Mouse (Mus musculus) hindbrain, embryonic 11.5 days (tissue): ENCODE results near the gene Fblim1. TPM values are rescaled to one million over a fixed set of nuclear protein-coding genes. Genes with fewer than 3 reads are reported as not detected.

Experiments
- ATAC-seq: fragments of 200-750 bp; cut with Nextera tagmentation; 2 replicates; pipeline ENCODE4 v1.8.0; 2017; ENCODE audit warnings: mild to moderate bottlenecking, moderate TSS enrichment, moderate library complexity; ENCODE audit not compliant: low FRiP score
- DNase-seq: peaks from one replicate; pipeline ENCODE4 v3.0.0-alpha.2; 2015; ENCODE audit warnings: low spot score
- H3K27ac ChIP-seq: fragments of 300-500 bp; sonication (generic); 2 replicates; pipeline ENCODE4 v1.5.1; 2014; ENCODE audit warnings: mild to moderate bottlenecking, low read depth, low read length
- H3K27me3 ChIP-seq: fragments of 300-500 bp; sonication (generic); 2 replicates; pipeline ENCODE4 v1.6.1; 2014; ENCODE audit warnings: mild to moderate bottlenecking, low read length, moderate library complexity, mixed read lengths; ENCODE audit not compliant: control insufficient read depth, insufficient read depth
- H3K36me3 ChIP-seq: fragments of 300-500 bp; sonication (generic); 2 replicates; pipeline ENCODE4 v1.6.1; 2014; ENCODE audit warnings: mild to moderate bottlenecking, low read length, moderate library complexity, mixed read lengths; ENCODE audit not compliant: control insufficient read depth, insufficient read depth
- H3K4me1 ChIP-seq: fragments of 300-500 bp; sonication (generic); replicated peaks from 2 replicates; pipeline ENCODE4 v1.6.1; 2014; ENCODE audit warnings: low read length, mixed read lengths; ENCODE audit not compliant: control insufficient read depth, insufficient read depth
- H3K4me2 ChIP-seq: fragments of 300-500 bp; sonication (generic); replicated peaks from 2 replicates; pipeline ENCODE4 v1.6.1; 2014; ENCODE audit warnings: mild to moderate bottlenecking, low read depth, low read length
- H3K4me3 ChIP-seq: fragments of 300-500 bp; sonication (generic); 2 replicates; pipeline ENCODE4 v1.5.1; 2014; ENCODE audit warnings: low read depth, low read length
- H3K9ac ChIP-seq: fragments of 300-500 bp; sonication (generic); 2 replicates; pipeline ENCODE4 v1.6.1; 2014; ENCODE audit warnings: low read depth, low read length
- H3K9me3 ChIP-seq: fragments of 300-500 bp; sonication (generic); 2 replicates; pipeline ENCODE4 v1.6.1; 2016; ENCODE audit warnings: low read length; ENCODE audit not compliant: control insufficient read depth
- WGBS: fragments of 180-500 bp; shearing (Covaris S2); extraction: QIAGEN DNeasy Blood & Tissue Kit; methylation state at CpG from one replicate; pipeline ENCODE4 v1.1.7; 2014; 5-methylcytosine and 5-hydroxymethylcytosine counted together
- polyA plus RNA-seq: library from polyadenylated mRNA; unstranded; fragments of >200 nt; fragmentation: Nextera tagmentation; extraction: Ambion mirVana; gene quantifications from 2 replicates; pipeline ENCODE4 v1.2.1, GENCODE M21; 2014

Gene Fblim1
- polyA plus RNA-seq, 1 experiment from 2014 or later = 31.1 TPM

DNA sequence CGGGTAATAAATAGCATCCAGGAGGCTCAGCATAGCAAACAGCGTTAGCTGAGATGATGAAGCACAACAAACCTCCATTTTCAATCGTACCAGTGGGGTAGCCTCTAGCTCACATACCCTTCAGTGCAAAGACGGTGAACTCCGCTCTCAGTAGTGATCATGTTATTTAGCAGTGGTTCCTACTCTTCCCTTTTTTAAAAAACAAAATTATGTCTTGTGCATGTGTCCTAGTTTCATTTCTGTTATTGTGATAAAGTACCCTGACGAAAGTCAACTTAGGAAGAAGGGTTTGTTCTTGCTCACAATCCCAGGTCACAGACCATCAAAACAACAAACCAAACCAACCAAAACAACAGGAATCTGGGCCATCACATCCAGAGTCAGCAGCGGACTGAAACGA is 40.1 kb upstream of the Fblim1 start:
- Histone ChIP-seq H3K4me3 (no peak overlapping the region), H3K27me3 (no peaks in the 10 kb centered on the region), H3K4me2 (no peak overlapping the region), H3K9me3 (no peaks in the 10 kb centered on the region), H3K9ac (no peak overlapping the region), H3K4me1 (no peaks in the 10 kb centered on the region), H3K36me3 (no peaks in the 10 kb centered on the region), H3K27ac (no peak overlapping the region)
- DNase-seq (no peak), ATAC-seq (no peak)
- WGBS = 95% methylated on average over 8 of the region's 8 CpGs

DNA sequence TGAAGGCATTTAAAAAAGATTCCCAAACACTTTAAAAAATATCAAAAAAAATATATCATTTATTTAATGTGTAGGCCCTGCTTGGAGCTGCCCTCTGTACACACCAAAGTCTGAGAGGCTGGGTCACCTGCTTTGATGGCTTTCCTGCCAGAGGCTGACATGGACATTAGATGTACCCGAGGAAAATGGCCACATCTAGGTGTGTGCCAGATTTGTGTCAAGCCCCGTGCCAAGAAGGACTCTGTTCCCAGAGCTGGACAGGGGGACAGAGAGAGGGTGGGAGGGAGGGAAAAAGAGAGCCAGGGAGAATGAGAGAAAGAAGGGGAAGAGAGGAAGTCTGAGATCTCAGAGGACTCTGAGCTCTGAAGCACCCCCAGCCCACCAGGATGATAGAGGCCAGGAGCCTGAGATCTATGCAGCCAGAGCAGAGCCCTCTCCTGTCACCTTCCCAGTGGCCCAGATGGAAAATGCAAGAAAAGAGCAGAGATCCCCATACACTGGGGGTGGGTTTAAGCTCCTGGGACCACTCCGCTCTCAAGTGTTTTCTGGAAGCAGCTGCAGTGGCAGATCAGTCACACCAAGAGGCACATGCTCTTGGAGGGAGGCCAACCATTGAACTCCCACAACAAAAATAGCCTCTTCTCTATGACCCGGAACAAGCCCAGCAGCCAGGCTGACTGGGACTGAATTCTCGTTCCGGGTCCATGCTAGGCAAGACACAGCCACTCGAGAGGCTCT is 37.4 kb upstream of the Fblim1 start:
- Histone ChIP-seq H3K4me2 (no peak overlapping the region), H3K9me3 (no peaks in the 10 kb centered on the region), H3K27me3 (no peaks in the 10 kb centered on the region), H3K4me3 (no peak overlapping the region), H3K4me1 (no peaks in the 10 kb centered on the region), H3K27ac (no peak overlapping the region), H3K9ac (no peak overlapping the region), H3K36me3 (no peaks in the 10 kb centered on the region)
- ATAC-seq (no peak), DNase-seq (no peak)
- 75% methylated on average over 7 of the region's 7 CpGs for WGBS

DNA sequence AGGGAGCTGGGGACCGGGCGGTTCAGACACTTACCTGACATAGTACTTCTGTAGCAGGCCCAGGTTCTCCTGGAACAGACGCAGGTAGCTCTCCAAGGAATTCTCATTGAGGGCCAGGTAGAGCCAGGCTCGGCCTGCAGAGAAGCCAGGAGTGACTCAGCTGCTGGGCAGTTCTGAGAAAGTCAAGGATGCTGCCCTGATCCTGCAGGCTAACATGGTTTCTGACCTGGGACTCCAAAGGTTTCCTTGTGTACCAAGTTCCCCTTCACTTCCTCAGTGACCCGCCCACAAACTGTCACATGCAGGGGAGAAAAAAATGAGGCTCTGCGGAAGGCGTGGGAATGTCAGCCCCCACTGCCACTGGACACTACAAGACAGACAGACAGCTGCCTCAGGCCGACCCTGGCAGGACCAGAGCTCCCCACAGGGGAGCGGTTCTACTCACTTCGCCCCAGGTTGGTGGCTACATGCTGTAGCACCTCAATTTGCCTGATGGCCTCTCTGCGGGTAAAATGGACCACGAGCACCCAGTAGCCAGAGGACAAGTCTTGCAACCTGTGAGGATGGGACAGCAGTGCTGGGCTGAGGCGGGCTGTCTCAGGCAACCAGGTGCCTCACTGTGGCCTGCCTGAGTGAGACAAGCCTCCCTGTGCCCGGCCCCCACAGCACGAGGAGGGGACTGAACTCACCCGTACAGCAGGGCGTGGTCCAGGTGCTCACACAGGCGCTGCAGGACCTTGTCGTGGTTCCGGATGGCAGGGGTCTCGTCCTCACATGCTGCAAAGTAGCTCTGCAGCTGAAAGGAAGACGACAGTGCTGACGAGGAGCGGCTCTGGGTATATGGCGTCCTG is 36.3 kb upstream of the Fblim1 start:
- H3K9me3 ChIP-seq = no peaks in the 10 kb centered on the region
- H3K36me3 ChIP-seq = 0 out of 2 replicates have a peak, but pooled peaks cover 2% of the 10 kb centered on the region
- no peak overlapping the region for H3K4me2 ChIP-seq
- no peaks in the 10 kb centered on the region for H3K4me1 ChIP-seq
- 90% methylated on average over 25 of the region's 25 CpGs for WGBS
- no peaks in the 10 kb centered on the region for H3K27me3 ChIP-seq
- ATAC-seq (no peak), DNase-seq (no peak)
- no peak overlapping the region for H3K27ac ChIP-seq
- no peak overlapping the region for H3K4me3 ChIP-seq
- no peak overlapping the region for H3K9ac ChIP-seq

DNA sequence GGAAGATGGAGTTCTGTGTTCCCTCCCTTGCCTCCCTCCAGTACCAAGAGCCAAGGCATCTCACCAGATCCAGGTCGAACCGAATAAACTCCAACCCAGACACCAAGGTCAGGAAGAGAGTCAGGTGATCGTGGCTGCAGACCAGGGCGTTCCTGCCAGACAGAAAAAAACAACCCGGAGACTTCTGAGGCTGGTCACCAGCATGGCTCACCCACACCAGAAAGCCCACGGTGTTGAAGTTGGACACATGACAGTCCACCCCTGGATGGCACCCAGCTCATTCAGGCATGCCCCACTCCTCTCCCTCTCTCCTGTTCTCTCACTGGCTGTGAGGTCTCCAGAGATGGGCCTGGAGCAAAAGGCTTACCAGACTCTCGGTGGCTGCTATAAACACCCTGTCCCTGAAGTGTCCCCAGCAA is 35.5 kb upstream of the Fblim1 start:
- H3K27me3 ChIP-seq = no peaks in the 10 kb centered on the region
- no peaks in the 10 kb centered on the region for H3K4me1 ChIP-seq
- H3K9me3 ChIP-seq = no peaks in the 10 kb centered on the region
- 0 out of 2 replicates have a peak, but pooled peaks cover 2% of the 10 kb centered on the region for H3K36me3 ChIP-seq
- H3K9ac ChIP-seq = no peak overlapping the region
- ATAC-seq = no peak
- no peak overlapping the region for H3K4me3 ChIP-seq
- 96% methylated on average over 7 of the region's 7 CpGs for WGBS
- H3K4me2 ChIP-seq = no peak overlapping the region
- no peak for DNase-seq
- H3K27ac ChIP-seq = no peak overlapping the region

DNA sequence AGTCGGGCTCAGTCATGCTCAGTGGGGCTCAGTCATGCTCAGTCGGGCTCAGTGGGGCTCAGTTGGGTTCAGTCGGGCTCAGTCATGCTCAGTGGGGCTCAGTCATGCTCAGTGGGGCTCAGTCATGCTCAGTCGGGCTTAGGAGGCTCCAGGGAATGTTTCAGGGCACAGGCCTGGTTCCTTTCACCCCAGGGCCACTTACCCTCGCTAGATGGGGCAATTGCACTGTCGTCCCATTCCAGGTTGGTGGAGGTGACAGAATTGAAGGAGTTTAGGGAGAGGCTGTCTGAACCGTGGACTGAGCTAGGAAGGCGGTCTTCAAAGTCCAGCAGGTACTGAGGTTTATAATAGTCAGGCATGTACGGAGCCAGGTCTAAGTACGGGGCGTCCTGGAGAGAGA is 33.6 kb upstream of the Fblim1 start:
- Histone ChIP-seq H3K27ac (no peak overlapping the region), H3K4me2 (no peak overlapping the region), H3K4me1 (no peaks in the 10 kb centered on the region), H3K4me3 (no peak overlapping the region), H3K9me3 (no peaks in the 10 kb centered on the region), H3K9ac (no peak overlapping the region), H3K36me3 (peaks cover 2% of the 10 kb centered on the region; the same call in 1 of the 2 replicates), H3K27me3 (no peaks in the 10 kb centered on the region)
- DNase-seq (no peak), ATAC-seq (no peak)
- WGBS = 72% methylated on average over 11 of the region's 11 CpGs

DNA sequence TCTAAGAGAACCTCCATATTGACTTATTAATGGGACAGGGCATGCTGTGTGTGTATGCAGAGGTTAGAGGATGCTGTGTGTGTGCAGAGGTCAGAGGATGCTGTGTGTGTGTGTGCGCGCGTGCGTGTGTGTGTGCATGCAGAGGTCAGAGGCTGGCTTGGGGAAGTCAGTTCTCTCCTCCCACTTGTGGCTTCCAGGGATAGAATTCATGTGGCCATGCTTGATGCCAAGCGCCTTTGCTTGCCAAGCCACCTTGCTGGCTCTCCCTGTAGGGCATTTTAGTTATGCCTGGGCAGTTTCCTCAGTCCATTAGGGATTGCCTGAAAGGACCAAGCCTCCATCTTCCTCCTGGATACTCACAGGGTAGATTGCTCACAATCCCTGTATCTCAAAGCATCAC is 30.8 kb upstream of the Fblim1 start:
- no peak overlapping the region for H3K4me2 ChIP-seq
- no peak overlapping the region for H3K4me3 ChIP-seq
- no peaks in the 10 kb centered on the region for H3K27me3 ChIP-seq
- ATAC-seq (no peak), DNase-seq (no peak)
- no peaks in the 10 kb centered on the region for H3K9me3 ChIP-seq
- H3K36me3 ChIP-seq = peaks cover 12% of the 10 kb centered on the region
- no peaks in the 10 kb centered on the region for H3K4me1 ChIP-seq
- WGBS = 94% methylated on average over 5 of the region's 5 CpGs
- H3K27ac ChIP-seq = no peak overlapping the region
- H3K9ac ChIP-seq = no peak overlapping the region

DNA sequence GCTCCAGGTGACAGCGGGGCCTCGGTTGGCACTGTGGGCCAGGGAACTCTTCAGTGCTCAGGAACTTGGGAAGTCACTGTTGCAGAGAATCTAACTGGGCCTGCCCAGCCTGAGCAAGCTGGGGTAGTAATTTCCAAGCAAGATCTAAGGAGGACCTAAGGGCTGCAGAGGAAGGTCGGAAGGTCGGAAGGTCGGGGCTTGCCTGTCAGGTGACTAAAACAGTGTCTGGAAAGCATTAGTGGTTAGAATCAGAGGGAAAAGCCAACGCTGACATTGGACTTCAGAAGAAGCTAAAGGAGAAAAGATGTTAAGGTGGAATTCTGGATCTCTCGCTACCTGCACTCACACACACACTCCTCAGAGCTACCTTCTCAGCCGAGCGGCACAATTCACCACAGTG is 30.1 kb upstream of the Fblim1 start:
- ATAC-seq (no peak), DNase-seq (no peak)
- Histone ChIP-seq H3K4me3 (no peak overlapping the region), H3K9ac (no peak overlapping the region), H3K27me3 (no peaks in the 10 kb centered on the region), H3K9me3 (no peaks in the 10 kb centered on the region), H3K4me2 (no peak overlapping the region), H3K4me1 (no peaks in the 10 kb centered on the region), H3K27ac (no peak overlapping the region), H3K36me3 (peaks cover 19% of the 10 kb centered on the region)
- 82% methylated on average over 9 of the region's 9 CpGs for WGBS

DNA sequence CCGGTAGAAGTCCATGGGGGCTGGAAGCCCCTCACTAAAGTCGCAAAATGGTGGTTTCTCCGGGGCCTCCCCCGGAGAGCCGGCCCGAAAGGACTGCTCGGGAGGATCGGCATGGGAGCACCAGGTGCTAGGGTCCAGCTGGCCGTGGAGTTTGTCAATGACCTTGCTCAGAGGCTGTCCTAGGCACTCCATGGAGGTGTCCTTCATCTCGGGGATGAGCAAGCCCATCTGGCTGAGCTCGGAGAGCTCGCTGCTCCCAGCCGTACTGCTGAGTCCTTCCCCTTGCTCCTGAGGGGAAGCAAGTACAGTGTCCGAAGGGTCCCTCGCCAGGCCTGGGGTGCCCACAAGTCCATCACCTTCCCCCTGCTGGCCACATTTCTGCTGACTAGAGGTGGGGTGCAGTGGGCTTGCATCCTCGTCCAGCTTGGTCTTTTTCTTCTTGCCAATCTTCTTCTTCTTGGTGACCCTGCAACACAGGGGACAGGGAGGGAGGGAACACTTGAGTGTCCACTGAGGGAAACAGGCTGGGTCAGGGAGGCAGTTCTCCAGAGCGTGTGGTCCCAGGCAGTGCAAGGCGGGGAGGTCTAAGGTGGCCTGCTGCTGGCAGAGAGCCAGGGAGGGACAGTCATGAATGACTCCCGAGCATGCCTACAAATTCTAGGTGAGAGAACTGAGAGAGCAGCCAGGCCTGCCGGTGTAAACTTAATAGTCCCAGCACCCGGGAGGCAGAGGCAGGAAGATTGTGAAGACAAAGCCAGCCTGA is 26.4 kb upstream of the Fblim1 start:
- WGBS = 95% methylated on average over 21 of the region's 21 CpGs
- no peaks in the 10 kb centered on the region for H3K4me1 ChIP-seq
- peaks cover 27% of the 10 kb centered on the region for H3K36me3 ChIP-seq
- H3K4me3 ChIP-seq = no peak overlapping the region
- no peak overlapping the region for H3K4me2 ChIP-seq
- no peaks in the 10 kb centered on the region for H3K27me3 ChIP-seq
- no peak overlapping the region for H3K9ac ChIP-seq
- DNase-seq (no peak), ATAC-seq (no peak)
- no peak overlapping the region for H3K27ac ChIP-seq
- no peaks in the 10 kb centered on the region for H3K9me3 ChIP-seq
